14 mouse cellular contexts compared by ENCODE assay signal in genomic region chr1:93159566-93160500, GRCm38 (mm10). TPM values are rescaled to one million over a fixed set of nuclear protein-coding genes. Genes with fewer than 3 reads are reported as not detected.
DNase-seq lines count a peak whose midpoint lies in the region; ATAC-seq lines count a peak whose summit lies in the region.
"Had no signal": no experiment of that assay in that cellular context is flagged by ENCODE, and none has a peak within 500 bp of the region (broad histone marks: within the 10 kb centered on the region; RNA-seq: fewer than 3 reads in every experiment).

No protein-coding gene starts in this region.

- ATAC-seq in stomach, embryonic 14.5 days (ENCODE audit: insufficient number of reproducible peaks, insufficient read depth, low FRiP score, low read depth) = peak; percentile 48; the same call in 1 of the 2 replicates
- no peak for ATAC-seq in neural tube, embryonic 15.5 days (ENCODE audit: low FRiP score)

- DNase-seq in left cerebral cortex, postnatal 4 days = peak; percentile 34
- no peak for DNase-seq in left cerebral cortex, adult 9 months (ENCODE audit: low spot score in 2 of 2)
- DNase-seq in cerebellum, postnatal 25 days = peak; percentile 37 to 66
- DNase-seq in limb, embryonic 10.5 days (ENCODE audit: low spot score) = no peak
- DNase-seq in left cerebral cortex, postnatal 14 days (ENCODE audit: low spot score in 2 of 2) = no peak
- no peak for DNase-seq in yolk sac, embryonic 10.5 days (ENCODE audit: low spot score)
- DNase-seq: right cerebral cortex, adult 18-20 months had no signal

- H3K9ac ChIP-seq in stomach, embryonic 14.5 days (replicated peaks; ENCODE audit: low read depth, low read length) = no peak overlapping the region
- no peak overlapping the region for H3K9ac ChIP-seq in neural tube, embryonic 15.5 days (replicated peaks)
- H3K9ac ChIP-seq: embryonic facial prominence, embryonic 13.5 days; heart, embryonic 13.5 days had no signal

- H3K36me3 ChIP-seq in limb, embryonic 10.5 days = no peaks in the 10 kb centered on the region
- no peaks in the 10 kb centered on the region for H3K36me3 ChIP-seq in stomach, embryonic 14.5 days (ENCODE audit: control insufficient read depth, insufficient read depth, low read length)
- no peaks in the 10 kb centered on the region for H3K36me3 ChIP-seq in neural tube, embryonic 15.5 days
- H3K36me3 ChIP-seq: embryonic facial prominence, embryonic 13.5 days; heart, embryonic 13.5 days had no signal

- no peaks in the 10 kb centered on the region for H3K27me3 ChIP-seq in limb, embryonic 10.5 days (ENCODE audit: low read depth, poor library complexity, severe bottlenecking)
- no peaks in the 10 kb centered on the region for H3K27me3 ChIP-seq in stomach, embryonic 14.5 days (ENCODE audit: control insufficient read depth, insufficient read depth, low read length)
- no peaks in the 10 kb centered on the region for H3K27me3 ChIP-seq in neural tube, embryonic 15.5 days (replicated peaks)
- H3K27me3 ChIP-seq: embryonic facial prominence, embryonic 13.5 days had no signal

- no peak overlapping the region for H3K4me2 ChIP-seq in stomach, embryonic 14.5 days (replicated peaks; ENCODE audit: low read depth, low read length)
- no peak overlapping the region for H3K4me2 ChIP-seq in neural tube, embryonic 15.5 days
- H3K4me2 ChIP-seq: embryonic facial prominence, embryonic 13.5 days; heart, embryonic 13.5 days had no signal

- 81% methylated on average over 21 of the region's 21 CpGs for WGBS in limb, embryonic 10.5 days
- WGBS in stomach, embryonic 14.5 days = 74% methylated on average over 21 of the region's 21 CpGs
- WGBS in neural tube, embryonic 15.5 days = 79% methylated on average over 21 of the region's 21 CpGs

- intact Hi-C loops in left cerebral cortex, postnatal 4 days (cut with DNase I) = no loop called here
- intact Hi-C loops in left cerebral cortex, postnatal 14 days (cut with DNase I) = no loop called here

- H3K4me1 ChIP-seq in limb, embryonic 10.5 days = peaks cover 7% of the 10 kb centered on the region; the same call in 1 of the 2 replicates
- 0 out of 2 replicates have a peak, but pooled peaks cover 7% of the 10 kb centered on the region for H3K4me1 ChIP-seq in stomach, embryonic 14.5 days (ENCODE audit: control insufficient read depth, insufficient read depth, low read length)
- no peaks in the 10 kb centered on the region for H3K4me1 ChIP-seq in neural tube, embryonic 15.5 days

- H3K9me3 ChIP-seq in limb, embryonic 10.5 days (replicated peaks) = no peaks in the 10 kb centered on the region
- H3K9me3 ChIP-seq in stomach, embryonic 14.5 days (ENCODE audit: control insufficient read depth, low read depth, low read length) = no peaks in the 10 kb centered on the region
- H3K9me3 ChIP-seq in neural tube, embryonic 15.5 days (replicated peaks) = no peaks in the 10 kb centered on the region
- H3K9me3 ChIP-seq: embryonic facial prominence, embryonic 13.5 days; heart, embryonic 13.5 days had no signal

- H3K4me3 ChIP-seq in limb, embryonic 10.5 days = no peak overlapping the region
- H3K4me3 ChIP-seq in stomach, embryonic 14.5 days (ENCODE audit: low read depth, low read length) = no peak overlapping the region
- H3K4me3 ChIP-seq in neural tube, embryonic 15.5 days (replicated peaks) = no peak overlapping the region
- H3K4me3 ChIP-seq: embryonic facial prominence, embryonic 13.5 days; heart, embryonic 13.5 days had no signal

- peak overlapping the region; percentile 56; the same call in 1 of the 2 replicates for H3K27ac ChIP-seq in limb, embryonic 10.5 days
- peak overlapping the region; percentile 21; the same call in 1 of the 2 replicates for H3K27ac ChIP-seq in stomach, embryonic 14.5 days (ENCODE audit: low read length)
- no peak overlapping the region for H3K27ac ChIP-seq in neural tube, embryonic 15.5 days (replicated peaks)
- H3K27ac ChIP-seq: embryonic facial prominence, embryonic 13.5 days; heart, embryonic 13.5 days had no signal

RNA-seq across cellular contexts. Expression of gene 2310007B03Rik, which starts 0.9 kb away (rescaled TPM):
- total RNA-seq in left cerebral cortex, postnatal 4 days (2021) = not detected
- 0.74 and 1.4 TPM in 2 replicates for polyA plus RNA-seq in limb, embryonic 10.5 days (2016; fragmentation: Nextera tagmentation; extraction: Ambion mirVana)
- polyA plus RNA-seq in stomach, embryonic 14.5 days (2014; fragmentation: Nextera tagmentation; extraction: Ambion mirVana) = 2.6 TPM in 2 replicates
- total RNA-seq in left cerebral cortex, postnatal 14 days (2021) = not detected
- polyA plus RNA-seq in neural tube, embryonic 15.5 days (2015; fragmentation: Nextera tagmentation; extraction: Ambion mirVana) = 0.10 and 0.75 TPM in 2 replicates
- total RNA-seq: left cerebral cortex, postnatal 25 days had no signal
- polyA plus RNA-seq: frontal cortex, adult 2 months had no signal

RNA-seq across cellular contexts. Expression of gene Crocc2, which starts 8.7 kb away (rescaled TPM):
- under 1 TPM; 0.91 to 0.94 TPM for total RNA-seq in left cerebral cortex, postnatal 4 days (2021)
- polyA plus RNA-seq in limb, embryonic 10.5 days (2016; fragmentation: Nextera tagmentation; extraction: Ambion mirVana) = 0.33 and 0.34 TPM in 2 replicates
- 0.10 and 0.23 TPM in 2 replicates for polyA plus RNA-seq in stomach, embryonic 14.5 days (2014; fragmentation: Nextera tagmentation; extraction: Ambion mirVana)
- total RNA-seq in left cerebral cortex, postnatal 14 days (2021) = under 1 TPM; 0.07 to 0.19 TPM
- polyA plus RNA-seq in neural tube, embryonic 15.5 days (2015; fragmentation: Nextera tagmentation; extraction: Ambion mirVana) = 0.23 and 0.32 TPM in 2 replicates
- total RNA-seq: CH12.LX had no signal

RNA-seq across cellular contexts. Expression of gene Agxt, which starts 24.8 kb away (rescaled TPM):
- total RNA-seq in left cerebral cortex, postnatal 4 days (2021) = not detected
- polyA plus RNA-seq in limb, embryonic 10.5 days (2016; fragmentation: Nextera tagmentation; extraction: Ambion mirVana) = 0.11 TPM in 1 of 2 replicates, not detected in the other
- not detected in 2 replicates for polyA plus RNA-seq in stomach, embryonic 14.5 days (2014; fragmentation: Nextera tagmentation; extraction: Ambion mirVana)
- not detected for total RNA-seq in left cerebral cortex, postnatal 14 days (2021)
- polyA plus RNA-seq in neural tube, embryonic 15.5 days (2015; fragmentation: Nextera tagmentation; extraction: Ambion mirVana) = not detected in 2 replicates
- total RNA-seq: CH12.LX; left cerebral cortex, postnatal 25 days had no signal
- polyA plus RNA-seq: embryonic facial prominence, embryonic 13.5 days; frontal cortex, adult 2 months; heart, embryonic 13.5 days had no signal

RNA-seq across cellular contexts. Expression of gene Kif1a, which starts 58.1 kb away (rescaled TPM):
- total RNA-seq in left cerebral cortex, postnatal 4 days (2021) = 100 to 1,000 TPM; 715 to 768 TPM
- polyA plus RNA-seq in limb, embryonic 10.5 days (2016; fragmentation: Nextera tagmentation; extraction: Ambion mirVana) = 2.2 and 4.9 TPM in 2 replicates
- 18.7 and 23.2 TPM in 2 replicates for polyA plus RNA-seq in stomach, embryonic 14.5 days (2014; fragmentation: Nextera tagmentation; extraction: Ambion mirVana)
- 100 to 1,000 TPM; 813 to 815 TPM for total RNA-seq in left cerebral cortex, postnatal 14 days (2021)
- polyA plus RNA-seq in neural tube, embryonic 15.5 days (2015; fragmentation: Nextera tagmentation; extraction: Ambion mirVana) = 433 and 485 TPM in 2 replicates

Comparison
In these comparisons a context has a peak if more than half of its experiments do, and no peak if none do; other contexts are left out.
1. DNase-seq: peak in left cerebral cortex, postnatal 4 days (single experiment) and cerebellum, postnatal 25 days (2 of 2); none in left cerebral cortex, adult 9 months (0 of 2), limb, embryonic 10.5 days (single experiment), left cerebral cortex, postnatal 14 days (0 of 2) and yolk sac, embryonic 10.5 days (single experiment).